Mouse (Mus musculus) inflammation-experienced regulatory T-cells, adult 16 weeks (primary cell): ENCODE measurements around the gene Olfr522. TPM values are rescaled to one million over a fixed set of nuclear protein-coding genes. Genes with fewer than 3 reads are reported as not detected.

Experiments
- polyA plus RNA-seq: library from polyadenylated mRNA; unstranded; fragments of 100-300 nt; shearing (Covaris generic); gene quantifications from one replicate; pipeline ENCODE4 v1.2.1, GENCODE M21; 2017

Gene Olfr522
- polyA plus RNA-seq: not detected

GRCm38 (mm10) chr7:140164664-140165063 lies at the start of gene Olfr522:
Olfr522 (minus strand) TSS chr7:140164764.

GRCm38 (mm10) chr7:140205864-140206263 lies 41.3 kb upstream of the Olfr522 start, which contains the start of gene Olfr524:
Olfr524 (minus strand) TSS chr7:140205964.

GRCm38 (mm10) chr7:140172936-140173335 lies 8.4 kb upstream of the Olfr522 start, which contains the start of gene Olfr523:
Olfr523 (plus strand) TSS chr7:140173217.

GRCm38 (mm10) chr7:140154218-140154927 lies 10.2 kb downstream of the Olfr522 start, which contains the start of gene Sprn:
Sprn (minus strand) TSS chr7:140154877.

GRCm38 (mm10) chr7:140137135-140138020 lies 27.2 kb downstream of the Olfr522 start, which contains the start of gene Mtg1:
Mtg1 (plus strand) TSS chr7:140137564.

GRCm38 (mm10) chr7:140116329-140117054 lies 48.1 kb downstream of the Olfr522 start, which contains the start of gene Echs1:
Echs1 (minus strand) TSS chr7:140116476.

GRCm38 (mm10) chr7:140115583-140116328 lies 48.8 kb downstream of the Olfr522 start, which contains the start of gene Paox:
Paox (plus strand) TSS chr7:140115799.

Other genes starting within 250 kb of the Olfr522 start
- 7.0 TPM for gene Utf1, start 221.0 kb downstream of the Olfr522 start, polyA plus RNA-seq
- gene 6430531B16Rik, start 186.0 kb downstream of the Olfr522 start, polyA plus RNA-seq: 0.40 TPM
- 21.5 TPM for gene Adam8, start 172.2 kb downstream of the Olfr522 start, polyA plus RNA-seq
- gene Zfp511, start 128.4 kb downstream of the Olfr522 start, polyA plus RNA-seq: 58.5 TPM
- 46.5 TPM for gene Tubgcp2, start 128.1 kb downstream of the Olfr522 start, polyA plus RNA-seq
- not detected for gene Msx3, start 115.7 kb downstream of the Olfr522 start, polyA plus RNA-seq
- not detected for gene Caly, start 82.2 kb downstream of the Olfr522 start, polyA plus RNA-seq
- gene Prap1, start 71.4 kb downstream of the Olfr522 start, polyA plus RNA-seq: not detected
- gene Fuom, start 62.3 kb downstream of the Olfr522 start, polyA plus RNA-seq: 13.4 TPM
- 3.0 TPM for gene Paox, start 49.0 kb downstream of the Olfr522 start, polyA plus RNA-seq
- 64.7 TPM for gene Echs1, start 48.3 kb downstream of the Olfr522 start, polyA plus RNA-seq
- gene Mtg1, start 27.2 kb downstream of the Olfr522 start, polyA plus RNA-seq: 33.7 TPM
- not detected for gene Sprn, start 9.9 kb downstream of the Olfr522 start, polyA plus RNA-seq
- not detected for gene Olfr523, start 8.5 kb upstream of the Olfr522 start, polyA plus RNA-seq
- not detected for gene Olfr524, start 41.2 kb upstream of the Olfr522 start, polyA plus RNA-seq
- 0.12 TPM for gene Cd163l1, start 53.5 kb upstream of the Olfr522 start, polyA plus RNA-seq
- 0.49 TPM for gene 5830411N06Rik, start 82.5 kb upstream of the Olfr522 start, polyA plus RNA-seq
- 0.06 TPM for gene Olfr525, start 156.1 kb upstream of the Olfr522 start, polyA plus RNA-seq
- not detected for gene Olfr527, start 169.3 kb upstream of the Olfr522 start, polyA plus RNA-seq
- gene Olfr60, start 196.9 kb upstream of the Olfr522 start, polyA plus RNA-seq: 0.20 TPM
- 0.20 TPM for gene Olfr530, start 211.6 kb upstream of the Olfr522 start, polyA plus RNA-seq
- not detected for gene Olfr531, start 238.2 kb upstream of the Olfr522 start, polyA plus RNA-seq